Mouse (Mus musculus) splenic B cell, adult 2 months (primary cell): ENCODE results near the gene Yars.

Source experiments
- DNase-seq: peaks from one replicate; pipeline ENCODE4 v3.0.0-alpha.2; 2011; ENCODE audit warnings: low read depth, low spot score
- H3K27me3 ChIP-seq: 2 replicates; pipeline ENCODE4 v1.6.1; 2012; ENCODE audit warnings: mild to moderate bottlenecking, low read length, moderate library complexity, mixed read lengths; ENCODE audit not compliant: control insufficient read depth, poor library complexity, insufficient read depth, severe bottlenecking
- H3K36me3 ChIP-seq: 2 replicates; pipeline ENCODE4 v1.6.1; 2012; ENCODE audit warnings: mild to moderate bottlenecking, low read length, moderate library complexity, mixed read lengths; ENCODE audit not compliant: control insufficient read depth, poor library complexity, insufficient read depth, severe bottlenecking

The Yars gene

DNA sequence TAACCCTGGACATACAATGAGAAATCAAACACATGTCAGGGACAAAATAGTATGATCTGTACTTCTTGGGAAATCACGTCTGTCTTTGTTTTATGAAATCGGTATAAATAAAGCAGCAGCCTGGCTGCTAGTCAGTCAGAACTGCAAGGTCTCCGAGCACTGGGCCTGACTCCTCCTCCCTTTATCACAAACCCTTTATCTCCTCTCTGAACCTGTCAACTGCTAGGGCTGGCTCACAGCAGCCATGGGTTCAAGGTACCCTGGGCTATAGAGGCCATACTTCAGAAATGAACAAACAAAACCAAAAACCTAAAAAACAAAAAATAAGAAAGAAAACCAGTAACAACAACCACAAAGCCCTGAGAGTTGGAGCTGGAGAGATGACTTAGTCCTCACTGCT lies 31.0 kb upstream of the Yars start:
- H3K36me3 ChIP-seq = peaks cover 6% of the 10 kb centered on the region; the same call in 1 of the 2 replicates
- no peaks in the 10 kb centered on the region for H3K27me3 ChIP-seq
- no peak for DNase-seq

DNA sequence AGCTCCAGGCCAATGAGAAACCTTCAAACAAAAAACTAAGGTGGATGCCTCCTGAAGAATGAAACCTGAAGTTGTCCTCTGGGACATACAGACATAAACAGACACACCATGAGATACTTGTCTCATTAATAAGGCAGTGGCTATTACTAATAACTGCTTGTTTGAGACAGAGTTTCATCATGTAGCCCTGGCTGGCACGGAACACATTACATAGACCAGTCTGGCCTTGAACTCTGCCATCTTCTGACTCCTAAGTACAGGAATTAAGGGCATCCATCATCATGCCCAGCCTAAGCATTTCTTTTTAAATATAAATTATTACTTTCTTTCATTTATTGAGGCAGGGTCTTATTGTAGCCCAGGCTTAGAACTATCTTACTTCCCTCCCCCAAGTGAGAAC lies 28.5 kb upstream of the Yars start:
- H3K27me3 ChIP-seq = no peaks in the 10 kb centered on the region
- H3K36me3 ChIP-seq = peaks cover 10% of the 10 kb centered on the region; the same call in 1 of the 2 replicates
- no peak for DNase-seq

DNA sequence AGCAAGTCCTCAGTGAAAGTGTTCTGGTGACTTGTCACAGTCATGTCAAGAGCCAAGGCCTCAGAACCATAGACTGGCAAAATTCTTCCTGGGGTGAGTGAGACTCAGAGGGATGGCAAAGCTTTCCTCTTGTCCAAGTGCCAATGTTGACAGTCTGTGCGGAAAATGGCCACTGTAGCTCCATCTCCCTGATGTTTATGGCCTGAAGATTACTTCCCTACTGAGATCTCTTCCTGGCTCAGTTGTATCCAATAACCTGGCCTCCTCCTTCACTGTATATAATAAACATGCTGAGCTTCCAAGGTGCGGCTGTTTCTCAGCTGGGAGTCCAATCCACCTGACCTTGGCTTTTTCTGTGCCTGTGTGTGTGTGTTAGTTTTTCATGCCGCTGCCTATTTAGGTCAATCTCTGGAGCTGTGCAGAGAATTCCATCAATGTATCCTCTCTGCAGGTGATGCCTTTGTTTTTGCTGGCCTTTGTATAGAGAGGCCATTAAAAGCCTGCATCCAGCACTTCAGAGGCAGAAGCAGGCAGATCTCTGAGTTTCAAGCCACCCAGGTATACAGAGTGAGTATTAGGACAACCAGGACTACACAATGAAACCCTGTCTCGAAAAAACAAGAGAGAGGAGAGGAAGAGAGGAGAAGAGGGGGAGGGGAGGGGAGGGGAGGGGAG lies 27.8 kb upstream of the Yars start:
- Histone ChIP-seq H3K36me3 (peaks cover 10% of the 10 kb centered on the region; the same call in 1 of the 2 replicates), H3K27me3 (no peaks in the 10 kb centered on the region)
- no peak for DNase-seq

DNA sequence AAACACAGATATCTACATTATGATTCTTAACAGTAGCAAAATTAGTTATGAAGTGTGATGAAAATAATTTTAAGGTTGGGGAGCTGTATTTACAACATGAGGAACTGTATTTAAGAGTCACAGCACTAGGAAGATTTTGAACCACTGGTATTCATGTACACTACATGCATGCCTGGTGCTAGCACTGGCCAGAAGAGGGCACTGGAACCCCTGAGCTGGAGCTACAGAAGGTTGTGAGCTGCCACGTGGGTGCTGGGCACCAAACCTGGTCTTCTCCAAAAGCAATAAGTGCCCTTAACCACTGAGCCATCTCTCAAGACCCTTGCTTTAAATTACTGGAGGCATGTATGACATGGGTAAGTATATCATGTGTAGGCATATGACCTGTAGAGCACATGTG lies 17.0 kb upstream of the Yars start:
- H3K36me3 ChIP-seq = peaks cover 4% of the 10 kb centered on the region; the same call in 1 of the 2 replicates
- no peaks in the 10 kb centered on the region for H3K27me3 ChIP-seq
- DNase-seq = peak; percentile 33

DNA sequence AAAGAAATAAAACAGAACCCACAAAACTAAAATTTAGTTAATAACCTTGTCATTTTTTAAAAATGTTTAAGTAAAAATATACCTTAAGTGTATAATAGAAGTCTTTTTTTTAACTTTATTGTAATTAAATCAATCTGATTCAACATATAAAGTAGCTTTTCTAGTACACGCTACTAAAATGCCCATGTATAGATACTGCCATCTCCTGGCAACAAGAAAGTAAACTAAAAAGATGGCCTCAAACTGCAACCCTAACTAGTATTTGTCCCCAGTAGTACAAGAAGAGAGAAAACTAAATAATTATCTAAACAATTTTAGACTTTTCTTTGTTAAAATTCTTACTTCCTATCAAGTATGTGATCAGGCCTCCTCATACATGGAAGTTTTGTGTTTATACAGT lies 10.0 kb upstream of the Yars start:
- H3K27me3 ChIP-seq = no peaks in the 10 kb centered on the region
- H3K36me3 ChIP-seq = peaks cover 7% of the 10 kb centered on the region
- peak; percentile 18 for DNase-seq

DNA sequence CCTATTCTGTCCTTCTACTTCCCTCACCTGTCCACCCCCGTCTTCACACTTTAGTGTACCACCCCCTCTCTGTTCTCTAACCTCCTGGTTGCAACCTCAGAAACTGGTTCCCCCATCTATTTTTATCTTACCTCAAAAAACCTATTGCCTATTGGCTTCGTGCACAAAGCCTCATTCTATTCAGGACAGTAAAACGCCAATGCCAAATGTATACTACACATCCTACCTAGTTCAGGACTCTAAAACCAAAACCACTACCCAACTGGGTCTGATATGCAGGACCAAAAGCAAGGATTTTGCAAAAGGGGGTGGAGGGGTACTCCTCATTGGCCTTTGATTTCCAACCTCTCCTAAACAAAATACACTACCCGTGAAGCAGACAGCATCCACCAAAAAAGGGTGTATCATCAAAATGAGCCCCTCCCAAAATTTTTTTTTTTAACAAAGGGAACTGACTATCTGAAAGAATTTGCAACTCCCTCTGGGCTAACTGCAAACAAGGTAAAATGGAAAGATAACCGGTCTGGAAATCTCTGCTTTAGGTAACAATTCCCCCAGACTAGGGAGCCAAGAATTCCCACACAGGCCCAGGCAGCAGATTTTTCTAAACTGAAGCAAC lies 1.4 kb upstream of the Yars start:
- peak; percentile 26 for DNase-seq
- Histone ChIP-seq H3K36me3 (no peaks in the 10 kb centered on the region; the same call in 1 of the 2 replicates), H3K27me3 (no peaks in the 10 kb centered on the region)

DNA sequence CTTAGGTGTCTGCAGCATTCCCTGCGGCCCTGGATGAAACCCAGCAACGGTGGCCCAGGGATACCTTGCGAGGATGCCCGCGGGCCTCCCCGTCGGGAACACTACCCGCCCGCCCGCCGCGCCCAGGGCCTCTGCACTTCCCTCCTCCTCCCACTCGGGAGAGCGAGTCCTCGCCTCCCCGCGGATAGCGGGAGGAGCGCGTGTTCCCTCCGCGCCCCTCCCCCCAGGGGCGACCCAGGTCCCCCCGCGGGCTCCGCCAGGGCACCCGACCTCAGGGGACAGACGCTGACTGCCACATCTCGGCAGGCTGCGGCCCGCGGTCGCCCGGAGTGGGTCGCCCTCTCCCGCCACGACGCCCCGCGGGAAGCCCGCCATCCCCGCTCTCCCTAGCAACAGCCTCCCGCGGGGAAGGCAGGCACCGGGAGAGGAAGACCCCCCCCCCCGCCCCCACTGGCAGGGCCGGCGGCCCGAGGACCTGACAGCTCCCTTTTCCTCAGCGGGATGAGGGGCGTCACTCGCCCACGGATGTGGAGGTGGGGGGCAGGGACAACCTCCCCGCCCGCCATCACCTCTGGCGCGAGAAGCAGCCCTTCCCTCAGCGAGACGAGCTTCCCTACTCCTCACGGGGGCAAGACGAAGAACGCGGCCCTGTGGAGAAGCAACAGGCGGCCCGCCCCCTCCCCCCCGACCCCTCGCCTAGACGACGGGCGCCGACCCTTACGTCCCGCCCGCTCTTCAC lies 588 bp upstream of the Yars start:
- Histone ChIP-seq H3K36me3 (no peaks in the 10 kb centered on the region), H3K27me3 (no peaks in the 10 kb centered on the region)
- peak; percentile 47 for DNase-seq

DNA sequence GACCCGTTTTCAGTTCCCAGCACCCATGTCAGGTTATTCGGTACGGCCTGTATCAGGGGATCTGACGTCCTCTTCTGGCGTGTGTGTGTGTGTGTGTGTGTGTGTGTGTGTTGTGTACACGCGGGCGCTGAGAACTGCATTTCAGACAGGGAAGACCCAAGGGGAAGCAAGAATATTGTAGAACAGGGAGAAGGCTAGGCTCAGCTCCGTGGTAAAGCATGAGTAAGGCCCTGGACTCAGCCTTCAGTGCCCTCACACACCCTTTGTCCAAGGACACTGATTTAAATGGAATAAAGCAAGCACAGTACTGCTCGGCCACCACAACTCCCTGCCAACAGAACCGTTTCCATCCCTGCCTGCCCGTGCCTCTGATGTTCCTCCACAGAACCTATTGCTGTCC lies 978 bp downstream of the Yars start:
- Histone ChIP-seq H3K36me3 (no peaks in the 10 kb centered on the region), H3K27me3 (no peaks in the 10 kb centered on the region)
- peak; percentile 25 for DNase-seq

DNA sequence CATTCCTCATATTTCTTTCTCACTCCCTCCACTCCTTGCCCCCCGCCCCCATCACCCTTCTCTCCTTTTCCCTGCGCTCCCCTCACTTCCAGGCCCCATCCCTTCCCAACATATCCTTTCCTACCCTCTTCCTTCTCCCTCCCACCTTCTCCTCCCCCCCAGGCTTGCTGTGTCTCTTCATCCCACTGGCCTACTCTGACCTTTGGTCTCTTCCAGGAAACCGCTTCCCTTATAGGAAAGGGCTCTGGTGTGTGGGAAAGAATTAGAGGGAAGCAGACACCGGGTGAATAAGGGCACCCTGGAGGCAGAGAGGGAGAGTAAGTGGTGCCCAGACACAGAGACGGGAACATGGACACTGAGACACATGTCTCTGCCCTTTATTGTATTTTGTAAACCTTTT lies 2.1 kb downstream of the Yars start:
- DNase-seq = no peak
- no peaks in the 10 kb centered on the region for H3K36me3 ChIP-seq
- no peaks in the 10 kb centered on the region for H3K27me3 ChIP-seq

DNA sequence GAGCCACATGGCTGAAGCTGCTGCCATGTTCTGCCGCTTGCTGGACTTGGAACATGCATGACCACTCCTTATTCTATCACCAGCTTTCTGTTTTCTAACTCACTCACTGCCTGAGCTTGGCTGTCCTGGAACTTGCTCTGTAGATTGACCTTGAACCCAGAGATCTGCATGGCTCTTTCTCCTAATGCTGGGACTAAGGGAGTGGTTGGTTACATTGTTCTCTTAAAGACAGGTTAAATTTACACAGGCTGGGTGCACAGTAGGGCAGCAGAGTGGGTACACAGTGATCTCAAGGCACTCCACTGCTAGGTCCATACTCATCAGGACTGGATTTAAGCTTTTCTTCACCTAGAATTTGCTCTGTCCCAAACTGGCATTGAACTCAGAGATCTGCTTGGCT lies 4.7 kb downstream of the Yars start:
- DNase-seq = no peak
- Histone ChIP-seq H3K36me3 (no peaks in the 10 kb centered on the region; the same call in 1 of the 2 replicates), H3K27me3 (no peaks in the 10 kb centered on the region)

DNA sequence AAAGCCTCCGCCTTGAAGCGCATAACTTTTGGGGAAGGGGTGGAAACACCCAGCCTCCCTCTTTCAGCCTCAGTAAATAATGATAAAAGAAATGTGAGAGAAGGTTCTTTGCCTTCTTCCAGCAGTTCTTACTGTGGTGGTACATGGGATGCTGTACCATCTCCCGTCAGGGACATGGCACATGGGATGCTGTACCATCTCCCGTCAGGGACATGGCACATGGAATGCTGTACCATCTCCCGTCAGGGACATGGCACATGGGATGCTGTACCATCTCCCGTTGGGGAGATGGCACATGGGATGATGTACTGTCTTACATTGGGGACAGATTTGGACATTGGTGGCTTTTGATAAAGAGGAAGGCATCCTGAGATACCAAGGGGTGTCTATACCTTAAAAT lies 8.0 kb downstream of the Yars start:
- H3K27me3 ChIP-seq = no peaks in the 10 kb centered on the region
- no peak for DNase-seq
- no peaks in the 10 kb centered on the region; the same call in 1 of the 2 replicates for H3K36me3 ChIP-seq

DNA sequence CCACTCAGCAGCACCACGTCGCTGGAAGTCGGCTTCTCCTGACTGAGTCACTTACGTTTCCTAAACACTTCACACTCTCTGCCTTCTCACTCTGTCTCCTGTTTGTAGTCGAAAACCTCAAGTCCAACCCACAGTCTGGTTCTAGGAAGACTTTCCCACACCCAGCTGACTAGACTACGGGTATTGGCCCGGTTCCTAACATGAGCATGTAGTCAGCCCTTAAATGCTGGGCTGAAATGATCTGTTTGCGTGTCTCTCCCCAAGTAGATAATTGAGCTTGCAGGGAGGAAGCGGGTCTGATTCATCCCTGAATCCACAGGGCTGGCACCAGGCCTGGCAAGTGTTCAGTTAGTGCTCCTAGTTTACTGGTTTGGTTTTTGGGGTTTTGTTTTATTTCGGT lies 15.1 kb downstream of the Yars start:
- Histone ChIP-seq H3K27me3 (no peaks in the 10 kb centered on the region), H3K36me3 (peaks cover 7% of the 10 kb centered on the region)
- DNase-seq = no peak

DNA sequence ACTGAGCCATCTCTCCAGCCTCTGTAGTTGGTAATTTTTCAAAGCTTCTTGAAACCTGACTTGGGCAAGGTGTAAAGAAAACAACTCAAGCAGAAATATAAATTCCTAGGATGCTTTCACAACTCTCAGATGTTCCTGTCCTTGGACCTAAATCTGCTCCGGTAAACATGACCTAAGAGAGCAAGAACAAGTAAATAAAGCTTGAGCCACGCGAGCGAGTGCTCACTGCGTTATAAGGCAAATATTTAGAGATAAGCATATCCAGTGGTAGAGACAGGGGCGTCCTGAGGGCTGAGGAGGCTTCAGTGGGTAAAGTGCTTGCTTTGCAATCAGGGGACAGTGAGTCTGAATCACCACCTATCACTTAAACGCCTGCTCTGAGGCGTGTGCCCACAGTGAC lies 17.2 kb downstream of the Yars start:
- Histone ChIP-seq H3K27me3 (no peaks in the 10 kb centered on the region), H3K36me3 (peaks cover 7% of the 10 kb centered on the region)
- DNase-seq = no peak

DNA sequence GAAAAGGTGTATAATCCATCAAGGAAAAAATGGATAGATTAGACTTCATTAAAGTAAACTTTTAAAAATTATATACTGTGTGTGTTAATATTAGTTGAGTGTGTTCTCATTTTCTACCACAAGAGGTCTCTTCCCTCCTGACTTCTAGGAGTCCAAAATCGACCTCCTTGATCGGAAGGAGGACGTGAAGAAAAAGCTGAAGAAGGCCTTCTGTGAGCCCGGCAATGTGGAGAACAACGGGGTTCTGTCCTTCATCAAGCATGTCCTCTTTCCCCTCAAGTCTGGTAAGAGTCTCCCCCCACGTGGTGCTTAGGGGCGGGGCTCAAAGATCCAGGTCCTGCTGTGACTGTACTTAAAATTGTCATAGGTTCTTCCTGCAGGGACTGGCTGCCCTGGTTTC lies 19.9 kb downstream of the Yars start:
- Histone ChIP-seq H3K36me3 (peaks cover 10% of the 10 kb centered on the region), H3K27me3 (no peaks in the 10 kb centered on the region)
- peak; percentile 29 for DNase-seq

DNA sequence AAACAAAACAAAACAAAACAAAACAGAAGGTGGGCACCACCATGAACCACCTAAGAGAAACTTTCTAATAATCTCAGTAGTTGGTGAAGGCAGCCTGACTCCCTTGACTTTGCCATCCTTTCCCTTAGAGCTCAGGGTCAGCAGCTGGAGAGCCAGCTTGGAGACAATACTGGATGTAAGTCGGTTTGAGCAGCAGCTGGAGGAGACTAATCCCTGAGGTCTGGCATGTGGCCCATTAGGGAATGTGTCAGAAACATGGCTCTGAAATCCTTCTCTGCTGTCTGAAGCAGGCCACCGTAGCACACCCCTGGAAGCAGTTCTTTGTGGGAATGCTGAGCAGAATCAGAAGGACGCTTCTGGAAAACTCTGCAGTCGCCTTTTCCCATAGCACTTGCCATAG lies 21.9 kb downstream of the Yars start:
- DNase-seq = no peak
- H3K27me3 ChIP-seq = no peaks in the 10 kb centered on the region
- peaks cover 7% of the 10 kb centered on the region for H3K36me3 ChIP-seq
